Mouse (Mus musculus): ENCODE results near the gene Abca3. TPM values are rescaled to one million over a fixed set of nuclear protein-coding genes. Genes with fewer than 3 reads are reported as not detected.
A peak's percentile ranks its signal among the peaks of the same experiment; 100 is the strongest.
"Not testable (repeated sequence)": the region's sequence is repeated elsewhere in the genome, so short reads cannot be mapped to it uniquely, and the experiment has no call there.

Gene Abca3
- polyA plus RNA-seq, 1 experiment from 2014 or later, result 6.4 TPM

GRCm38 (mm10) chr17:24416051-24416652 is 64.4 kb downstream of the Abca3 start:
- Histone ChIP-seq H3K4me1 (peaks cover 40% of the 10 kb centered on the region), H3K4me3 (peak overlapping the region; percentile 97), H3K9ac (peak overlapping the region; percentile 98), H3K27me3 (replicated peaks) (no peaks in the 10 kb centered on the region), H3K36me3 (peaks cover 58% of the 10 kb centered on the region), H3K9me3 (no peaks in the 10 kb centered on the region), H3K27ac (replicated peaks) (no peak overlapping the region), H3K4me2 (peak overlapping the region; percentile 99)
- WGBS, result 81% methylated on average over 3 of the region's 3 CpGs
- ATAC-seq (ENCODE audit: extremely low read depth, insufficient number of reproducible peaks, low FRiP score, low TSS enrichment), result no peak

DNA sequence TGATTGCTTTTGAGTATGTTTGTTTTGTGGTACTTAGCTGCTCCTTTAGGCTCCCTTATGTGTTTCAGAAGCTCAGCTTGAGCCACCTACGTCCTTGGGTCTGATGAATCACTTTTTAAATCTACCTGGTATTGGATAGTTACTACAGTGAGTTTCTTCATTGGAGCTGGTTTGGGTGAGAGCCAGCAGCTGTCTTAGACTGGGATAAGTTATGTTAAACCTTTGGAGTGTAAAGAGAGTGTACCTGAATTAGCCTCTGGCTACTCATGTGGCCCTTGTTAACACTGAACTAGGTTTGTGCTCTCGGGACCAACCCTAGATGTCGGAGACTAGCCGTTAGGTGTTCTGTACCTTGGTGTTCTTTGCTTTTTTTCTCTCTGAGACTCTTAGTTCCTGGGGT is 71.4 kb downstream of the Abca3 start:
- WGBS, result 87% methylated on average over 4 of the region's 4 CpGs
- Histone ChIP-seq H3K27ac (replicated peaks) (no peak overlapping the region), H3K4me3 (no peak overlapping the region), H3K9ac (no peak overlapping the region), H3K36me3 (peaks cover 74% of the 10 kb centered on the region), H3K4me1 (peaks cover 13% of the 10 kb centered on the region), H3K9me3 (no peaks in the 10 kb centered on the region), H3K27me3 (replicated peaks) (no peaks in the 10 kb centered on the region), H3K4me2 (no peak overlapping the region)
- ATAC-seq (ENCODE audit: extremely low read depth, insufficient number of reproducible peaks, low FRiP score, low TSS enrichment), result no peak

GRCm38 (mm10) chr17:24424489-24424888 is 72.7 kb downstream of the Abca3 start:
- no peak overlapping the region for H3K27ac ChIP-seq (replicated peaks)
- no peak overlapping the region for H3K4me2 ChIP-seq
- no peak for ATAC-seq (ENCODE audit: extremely low read depth, insufficient number of reproducible peaks, low FRiP score, low TSS enrichment)
- no peak overlapping the region for H3K9ac ChIP-seq
- H3K4me1 ChIP-seq, result peaks cover 24% of the 10 kb centered on the region
- no peak overlapping the region for H3K4me3 ChIP-seq
- no peaks in the 10 kb centered on the region for H3K27me3 ChIP-seq (replicated peaks)
- peaks cover 60% of the 10 kb centered on the region for H3K36me3 ChIP-seq
- H3K9me3 ChIP-seq, result no peaks in the 10 kb centered on the region
- 88% methylated on average over 5 of the region's 5 CpGs for WGBS

DNA sequence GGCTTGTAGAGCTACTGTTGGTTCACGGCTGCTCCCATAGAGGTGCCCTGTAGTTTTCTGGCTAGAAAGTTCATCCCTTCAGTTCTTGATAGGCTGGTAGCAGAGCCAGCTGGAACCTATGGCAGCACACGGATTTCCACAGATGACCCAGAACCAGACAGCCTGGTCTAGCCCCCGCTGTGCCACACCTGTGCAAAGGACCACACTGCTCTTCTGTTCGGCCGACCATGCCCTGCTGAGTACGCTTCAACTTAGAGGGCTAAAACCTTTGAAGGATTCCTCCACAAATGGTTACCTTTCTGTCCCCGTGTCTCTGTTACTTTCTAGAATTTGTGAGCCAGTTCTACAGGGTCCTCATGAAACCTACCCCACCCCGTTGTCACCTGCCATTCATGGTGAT is 73.6 kb downstream of the Abca3 start:
- not testable (repeated sequence) for ATAC-seq (ENCODE audit: extremely low read depth, insufficient number of reproducible peaks, low FRiP score, low TSS enrichment); H3K4me2 ChIP-seq; H3K9ac ChIP-seq; H3K9me3 ChIP-seq; H3K27me3 ChIP-seq (replicated peaks); H3K27ac ChIP-seq (replicated peaks); H3K4me3 ChIP-seq
- 87% methylated on average over 6 of the region's 8 CpGs for WGBS
- peaks cover 57% of the 10 kb centered on the region for H3K36me3 ChIP-seq
- H3K4me1 ChIP-seq, result peaks cover 32% of the 10 kb centered on the region

DNA sequence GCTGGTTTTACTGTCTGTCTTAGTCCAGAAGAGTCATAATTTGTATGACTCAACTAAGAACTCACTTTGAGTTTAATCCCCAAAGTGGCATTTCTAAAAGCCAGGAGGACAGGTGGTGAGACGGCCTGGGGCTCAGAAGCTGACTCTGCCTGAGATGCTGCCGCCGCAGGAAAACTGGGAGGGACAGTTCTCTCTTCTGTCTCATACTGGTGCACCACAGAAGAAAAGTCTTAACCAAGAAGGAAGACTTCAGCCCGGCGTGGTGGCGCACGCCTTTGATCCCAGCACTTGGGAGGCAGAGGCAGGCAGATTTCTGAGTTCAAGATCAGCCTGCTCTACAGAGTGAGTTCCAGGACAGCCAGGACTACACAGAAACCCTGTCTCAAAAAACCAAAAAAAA is 74.2 kb downstream of the Abca3 start:
- no peaks in the 10 kb centered on the region for H3K9me3 ChIP-seq
- H3K4me2 ChIP-seq, result peak overlapping the region; percentile 79
- peaks cover 55% of the 10 kb centered on the region for H3K36me3 ChIP-seq
- no peak for ATAC-seq (ENCODE audit: extremely low read depth, insufficient number of reproducible peaks, low FRiP score, low TSS enrichment)
- peak overlapping the region; percentile 97 for H3K9ac ChIP-seq
- H3K4me1 ChIP-seq, result peaks cover 38% of the 10 kb centered on the region
- 88% methylated on average over 7 of the region's 7 CpGs for WGBS
- H3K27ac ChIP-seq (replicated peaks), result peak overlapping the region; percentile 99
- H3K4me3 ChIP-seq, result peak overlapping the region; percentile 86
- no peaks in the 10 kb centered on the region for H3K27me3 ChIP-seq (replicated peaks)

DNA sequence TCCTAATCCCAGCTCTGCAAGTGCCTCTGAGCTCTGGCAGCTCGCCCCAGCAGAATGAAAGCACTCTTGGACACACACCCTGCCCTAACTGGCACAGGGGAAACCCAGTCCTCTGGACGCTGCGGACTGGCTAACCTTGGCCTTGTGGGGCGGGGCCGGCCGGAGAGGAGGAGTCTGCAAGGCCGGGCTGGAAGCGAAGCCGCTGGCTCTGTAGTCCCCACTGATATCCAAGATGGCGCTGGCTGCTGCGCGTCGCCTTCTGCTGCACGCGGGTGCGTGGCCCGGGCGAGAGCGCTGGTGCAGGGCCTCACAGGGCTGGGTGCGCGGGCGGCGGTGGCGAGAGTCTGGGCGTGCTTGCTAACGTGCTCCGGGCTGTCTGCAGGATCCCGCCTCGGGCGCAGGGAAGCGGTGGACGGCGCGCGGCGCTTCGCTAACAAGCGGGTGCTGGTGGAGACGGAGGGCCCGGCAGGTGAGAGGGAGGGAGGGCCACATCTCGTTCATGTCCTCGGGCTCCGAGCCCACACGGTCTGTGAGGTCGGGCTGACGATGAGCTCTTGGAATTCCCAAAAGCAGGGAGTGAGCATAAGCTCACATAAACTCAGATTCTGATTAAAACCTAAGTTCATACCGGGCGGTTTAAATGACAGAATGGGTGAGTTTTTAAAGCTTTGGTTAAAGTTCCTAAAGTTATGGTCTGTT is 74.9 kb downstream of the Abca3 start, which contains the start of gene Eci1:
TSS of gene Eci1 (plus strand) at position 171 of the 699 bp plus-strand sequence.
- no peaks in the 10 kb centered on the region for H3K9me3 ChIP-seq
- peak within 1 kb of the TSS; percentile 86 for H3K4me3 ChIP-seq
- H3K4me2 ChIP-seq, result peak within 1 kb of the TSS; percentile 79
- H3K4me1 ChIP-seq, result peaks cover 39% of the 10 kb centered on the region
- 1% methylated on average over 44 of the region's 48 CpGs for WGBS
- no peaks in the 10 kb centered on the region for H3K27me3 ChIP-seq (replicated peaks)
- peak within 1 kb of the TSS; percentile 97 for H3K9ac ChIP-seq
- ATAC-seq (ENCODE audit: extremely low read depth, insufficient number of reproducible peaks, low FRiP score, low TSS enrichment), result peak; percentile 95
- peaks cover 50% of the 10 kb centered on the region for H3K36me3 ChIP-seq
- H3K27ac ChIP-seq (replicated peaks), result peak within 1 kb of the TSS; percentile 99

DNA sequence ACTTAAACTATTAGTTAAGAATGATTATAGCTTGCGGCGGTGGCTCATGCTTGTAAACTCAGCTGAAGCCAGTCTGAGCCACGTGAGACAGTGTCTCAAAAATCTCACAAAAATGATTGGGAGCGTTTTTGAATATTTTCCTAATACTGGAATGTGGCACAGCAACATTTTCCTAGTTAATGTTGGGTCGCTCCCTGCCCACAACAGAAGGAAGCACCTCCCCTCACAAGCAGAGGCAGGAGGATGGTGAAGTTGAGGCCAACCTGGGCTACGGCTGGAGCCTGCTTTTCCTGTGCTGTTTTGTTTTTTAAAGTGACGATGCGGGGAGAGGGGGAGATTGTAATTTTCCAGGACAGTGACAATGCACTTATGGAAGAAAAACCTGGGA is 75.4 kb downstream of the Abca3 start:
- H3K36me3 ChIP-seq, result peaks cover 48% of the 10 kb centered on the region
- H3K4me2 ChIP-seq, result peak overlapping the region; percentile 79
- H3K9ac ChIP-seq, result peak overlapping the region; percentile 97
- peaks cover 39% of the 10 kb centered on the region for H3K4me1 ChIP-seq
- H3K4me3 ChIP-seq, result peak overlapping the region; percentile 86
- ATAC-seq (ENCODE audit: extremely low read depth, insufficient number of reproducible peaks, low FRiP score, low TSS enrichment), result no peak
- 3% methylated on average over 8 of the region's 8 CpGs for WGBS
- no peaks in the 10 kb centered on the region for H3K27me3 ChIP-seq (replicated peaks)
- H3K27ac ChIP-seq (replicated peaks), result peak overlapping the region; percentile 99
- no peaks in the 10 kb centered on the region for H3K9me3 ChIP-seq

- peak overlapping the region; percentile 88 for H3K27ac ChIP-seq (replicated peaks)
Observed at GRCm38 (mm10) chr17:24429201-24429983, 77.6 kb downstream of the Abca3 start.

GRCm38 (mm10) chr17:24437016-24437415 is 85.3 kb downstream of the Abca3 start:
- no peaks in the 10 kb centered on the region for H3K27me3 ChIP-seq (replicated peaks)
- WGBS, result 78% methylated on average over 5 of the region's 5 CpGs
- no peak overlapping the region for H3K27ac ChIP-seq (replicated peaks)
- no peak overlapping the region for H3K4me3 ChIP-seq
- no peaks in the 10 kb centered on the region for H3K4me1 ChIP-seq
- H3K9me3 ChIP-seq, result no peaks in the 10 kb centered on the region
- H3K36me3 ChIP-seq, result peaks cover 91% of the 10 kb centered on the region
- no peak for ATAC-seq (ENCODE audit: extremely low read depth, insufficient number of reproducible peaks, low FRiP score, low TSS enrichment)
- H3K9ac ChIP-seq, result no peak overlapping the region
- H3K4me2 ChIP-seq, result no peak overlapping the region

More at GRCm38 (mm10) chr17:24429201-24429983, 77.6 kb downstream of the Abca3 start:
- Histone ChIP-seq H3K36me3 (peaks cover 42% of the 10 kb centered on the region), H3K27me3 (replicated peaks) (no peaks in the 10 kb centered on the region), H3K4me1 (peaks cover 39% of the 10 kb centered on the region), H3K4me2 (peak overlapping the region; percentile 59), H3K4me3 (peak overlapping the region; percentile 18), H3K9me3 (no peaks in the 10 kb centered on the region), H3K9ac (peak overlapping the region; percentile 72)
- WGBS, result 55% methylated on average over 14 of the region's 14 CpGs
- no peak for ATAC-seq (ENCODE audit: extremely low read depth, insufficient number of reproducible peaks, low FRiP score, low TSS enrichment)

- peaks cover 98% of the 10 kb centered on the region for H3K36me3 ChIP-seq
- 86% methylated on average over 8 of the region's 8 CpGs for WGBS
Observed at GRCm38 (mm10) chr17:24440377-24440776, 88.6 kb downstream of the Abca3 start.

GRCm38 (mm10) chr17:24441148-24441547 is 89.4 kb downstream of the Abca3 start:
- 46% methylated on average over 2 of the region's 2 CpGs for WGBS
- Histone ChIP-seq H3K27ac (replicated peaks) (no peak overlapping the region), H3K9me3 (no peaks in the 10 kb centered on the region), H3K9ac (no peak overlapping the region), H3K36me3 (peaks cover 98% of the 10 kb centered on the region), H3K4me3 (no peak overlapping the region), H3K4me1 (no peaks in the 10 kb centered on the region), H3K27me3 (replicated peaks) (no peaks in the 10 kb centered on the region), H3K4me2 (no peak overlapping the region)
- ATAC-seq (ENCODE audit: extremely low read depth, insufficient number of reproducible peaks, low FRiP score, low TSS enrichment), result no peak

More at GRCm38 (mm10) chr17:24440377-24440776, 88.6 kb downstream of the Abca3 start:
- H3K27me3 ChIP-seq (replicated peaks), result no peaks in the 10 kb centered on the region
- no peak overlapping the region for H3K4me2 ChIP-seq
- no peaks in the 10 kb centered on the region for H3K9me3 ChIP-seq
- no peak overlapping the region for H3K9ac ChIP-seq
- no peak overlapping the region for H3K4me3 ChIP-seq
- no peaks in the 10 kb centered on the region for H3K4me1 ChIP-seq
- no peak for ATAC-seq (ENCODE audit: extremely low read depth, insufficient number of reproducible peaks, low FRiP score, low TSS enrichment)
- no peak overlapping the region for H3K27ac ChIP-seq (replicated peaks)

Measured in heart, embryonic 13.5 days (tissue).